Mouse (Mus musculus) kidney, adult 2 months (tissue): ENCODE results near the gene Atf5.

ENCODE experiments used
- CTCF ChIP-seq: fragments of 200-500 bp; conservative IDR thresholded peaks from 2 replicates; pipeline ENCODE4 v1.5.1; 2011; ENCODE audit warnings: low read depth, mild to moderate bottlenecking, control low read depth, low read length, moderate library complexity, mixed read lengths; ENCODE audit not compliant: insufficient read depth, insufficient read length
- POLR2A ChIP-seq: fragments of 200-500 bp; IDR thresholded peaks from one replicate; pipeline ENCODE4 v1.6.1; 2011; ENCODE audit warnings: low read depth, low read length, control low read depth

GRCm38 (mm10) chr7:44813985-44814384 is 2.5 kb downstream of the Atf5 start:
- TF ChIP-seq CTCF (no peak), POLR2A (no peak)
